Mouse (Mus musculus) hindbrain, embryonic 12.5 days (tissue): ENCODE data around the gene Pknox2. TPM values are rescaled to one million over a fixed set of nuclear protein-coding genes. Genes with fewer than 3 reads are reported as not detected.

Experiments used
- ATAC-seq: fragments of 200-750 bp; cut with Nextera tagmentation; 2 replicates; pipeline ENCODE4 v1.8.0; 2017; ENCODE audit warnings: moderate TSS enrichment; ENCODE audit not compliant: low FRiP score
- H3K27ac ChIP-seq: fragments of 300-500 bp; sonication (generic); 2 replicates; pipeline ENCODE4 v1.5.1; 2016; ENCODE audit warnings: mild to moderate bottlenecking
- H3K27me3 ChIP-seq: fragments of 300-500 bp; sonication (generic); 2 replicates; pipeline ENCODE4 v1.6.1; 2016; ENCODE audit warnings: mild to moderate bottlenecking
- H3K36me3 ChIP-seq: fragments of 300-500 bp; sonication (generic); 2 replicates; pipeline ENCODE4 v1.6.1; 2016; ENCODE audit warnings: mild to moderate bottlenecking
- H3K4me1 ChIP-seq: fragments of 300-500 bp; sonication (generic); 2 replicates; pipeline ENCODE4 v1.6.1; 2016
- H3K4me2 ChIP-seq: fragments of 300-500 bp; sonication (generic); replicated peaks from 2 replicates; pipeline ENCODE4 v1.6.1; 2016; ENCODE audit warnings: mild to moderate bottlenecking
- H3K4me3 ChIP-seq: fragments of 300-500 bp; sonication (generic); 2 replicates; pipeline ENCODE4 v1.5.1; 2016; ENCODE audit warnings: mild to moderate bottlenecking
- H3K9ac ChIP-seq: fragments of 300-500 bp; sonication (generic); 2 replicates; pipeline ENCODE4 v1.6.1; 2016; ENCODE audit warnings: mild to moderate bottlenecking, moderate library complexity
- H3K9me3 ChIP-seq: fragments of 300-500 bp; sonication (generic); replicated peaks from 2 replicates; pipeline ENCODE4 v1.6.1; 2016; ENCODE audit warnings: mild to moderate bottlenecking
- WGBS: fragments of 180-500 bp; shearing (Covaris S2); methylation state at CpG from one replicate; pipeline ENCODE4 v1.1.7; 2016; 5-methylcytosine and 5-hydroxymethylcytosine counted together
- polyA plus RNA-seq: library from polyadenylated mRNA; unstranded; fragments of >200 nt; fragmentation: Nextera tagmentation; extraction: Ambion mirVana; gene quantifications from 2 replicates; pipeline ENCODE4 v1.2.1, GENCODE M21; 2016

Pknox2 gene
- polyA plus RNA-seq, 1 experiment from 2014 or later: 29.6 TPM

DNA sequence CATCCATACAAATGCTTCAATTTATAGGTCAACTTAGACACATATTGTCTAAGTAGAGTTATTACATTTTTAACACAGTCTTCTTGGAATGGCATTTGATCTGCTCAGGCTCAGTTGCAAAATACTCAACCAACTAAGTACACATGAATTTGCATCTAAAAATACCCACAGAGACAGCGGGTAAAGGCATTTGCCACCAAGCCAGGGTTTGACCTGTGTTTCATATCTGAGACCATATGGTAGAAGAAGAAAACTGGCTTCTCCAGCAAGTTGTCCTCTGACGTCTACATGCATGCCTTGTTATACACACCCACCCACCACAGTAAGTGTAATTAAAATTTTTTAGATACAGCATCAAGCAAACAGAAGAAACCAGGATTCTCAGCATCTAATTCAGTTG lies 273.4 kb downstream of the Pknox2 start:
- no peak for ATAC-seq
- 85% methylated on average over 2 of the region's 2 CpGs for WGBS
- H3K4me2 ChIP-seq: no peak overlapping the region
- no peaks in the 10 kb centered on the region for H3K9me3 ChIP-seq
- H3K36me3 ChIP-seq: peaks cover 95% of the 10 kb centered on the region
- no peak overlapping the region for H3K4me3 ChIP-seq
- H3K4me1 ChIP-seq: no peaks in the 10 kb centered on the region
- H3K27ac ChIP-seq: no peak overlapping the region
- H3K9ac ChIP-seq: no peak overlapping the region
- H3K27me3 ChIP-seq: no peaks in the 10 kb centered on the region

DNA sequence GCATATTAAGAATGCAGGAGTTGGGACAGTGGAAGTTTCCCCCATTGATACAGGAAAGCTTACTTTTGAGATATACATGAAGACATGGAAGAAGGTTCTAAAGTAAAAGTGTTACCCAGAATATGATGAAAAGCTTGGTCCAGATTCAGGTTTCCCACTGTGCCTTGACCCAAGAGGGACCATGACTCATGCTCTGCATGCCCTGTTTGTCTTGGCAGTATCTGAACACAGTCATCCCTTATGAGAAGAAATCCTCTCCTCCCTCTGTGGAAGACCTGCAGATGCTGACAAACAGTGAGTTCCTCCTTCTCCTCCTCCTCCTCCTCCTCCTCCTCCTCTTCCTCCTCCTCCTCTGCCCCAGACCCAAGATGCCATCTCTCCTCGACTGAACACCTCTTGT lies 276.9 kb downstream of the Pknox2 start:
- WGBS: 25% methylated on average over 1 of the region's 1 CpGs

DNA sequence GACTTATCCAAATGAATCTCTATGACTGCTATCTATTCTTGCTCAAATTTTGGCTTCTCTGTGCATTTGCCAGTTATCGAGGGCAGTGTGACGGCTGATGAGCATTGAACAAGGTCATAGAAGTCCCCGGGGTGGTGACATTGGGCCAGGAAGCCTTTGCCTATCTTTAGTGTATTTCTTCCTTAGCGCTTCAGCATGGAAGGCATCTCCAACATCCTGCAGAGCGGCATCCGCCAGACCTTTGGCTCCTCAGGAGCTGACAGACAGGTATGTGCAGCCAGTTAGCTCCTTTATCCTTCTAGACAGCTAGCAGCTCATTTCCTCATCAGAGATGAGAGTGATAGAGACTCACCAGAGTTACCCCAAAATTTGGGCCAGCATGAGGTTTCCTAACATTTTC lies 278.5 kb downstream of the Pknox2 start:
- Histone ChIP-seq H3K4me2 (no peak overlapping the region), H3K4me3 (no peak overlapping the region), H3K27ac (no peak overlapping the region), H3K27me3 (no peaks in the 10 kb centered on the region), H3K4me1 (0 out of 2 replicates have a peak, but pooled peaks cover 3% of the 10 kb centered on the region), H3K36me3 (peaks cover 90% of the 10 kb centered on the region), H3K9me3 (no peaks in the 10 kb centered on the region), H3K9ac (no peak overlapping the region)
- ATAC-seq: no peak
- 87% methylated on average over 6 of the region's 6 CpGs for WGBS

More for the DNA sequence above, 276.9 kb downstream of the Pknox2 start:
- no peak for ATAC-seq
- no peak overlapping the region for H3K27ac ChIP-seq
- no peak overlapping the region for H3K4me3 ChIP-seq
- no peaks in the 10 kb centered on the region for H3K9me3 ChIP-seq
- H3K9ac ChIP-seq: no peak overlapping the region
- peaks cover 90% of the 10 kb centered on the region for H3K36me3 ChIP-seq
- no peaks in the 10 kb centered on the region for H3K27me3 ChIP-seq
- H3K4me2 ChIP-seq: no peak overlapping the region
- H3K4me1 ChIP-seq: 0 out of 2 replicates have a peak, but pooled peaks cover 3% of the 10 kb centered on the region

DNA sequence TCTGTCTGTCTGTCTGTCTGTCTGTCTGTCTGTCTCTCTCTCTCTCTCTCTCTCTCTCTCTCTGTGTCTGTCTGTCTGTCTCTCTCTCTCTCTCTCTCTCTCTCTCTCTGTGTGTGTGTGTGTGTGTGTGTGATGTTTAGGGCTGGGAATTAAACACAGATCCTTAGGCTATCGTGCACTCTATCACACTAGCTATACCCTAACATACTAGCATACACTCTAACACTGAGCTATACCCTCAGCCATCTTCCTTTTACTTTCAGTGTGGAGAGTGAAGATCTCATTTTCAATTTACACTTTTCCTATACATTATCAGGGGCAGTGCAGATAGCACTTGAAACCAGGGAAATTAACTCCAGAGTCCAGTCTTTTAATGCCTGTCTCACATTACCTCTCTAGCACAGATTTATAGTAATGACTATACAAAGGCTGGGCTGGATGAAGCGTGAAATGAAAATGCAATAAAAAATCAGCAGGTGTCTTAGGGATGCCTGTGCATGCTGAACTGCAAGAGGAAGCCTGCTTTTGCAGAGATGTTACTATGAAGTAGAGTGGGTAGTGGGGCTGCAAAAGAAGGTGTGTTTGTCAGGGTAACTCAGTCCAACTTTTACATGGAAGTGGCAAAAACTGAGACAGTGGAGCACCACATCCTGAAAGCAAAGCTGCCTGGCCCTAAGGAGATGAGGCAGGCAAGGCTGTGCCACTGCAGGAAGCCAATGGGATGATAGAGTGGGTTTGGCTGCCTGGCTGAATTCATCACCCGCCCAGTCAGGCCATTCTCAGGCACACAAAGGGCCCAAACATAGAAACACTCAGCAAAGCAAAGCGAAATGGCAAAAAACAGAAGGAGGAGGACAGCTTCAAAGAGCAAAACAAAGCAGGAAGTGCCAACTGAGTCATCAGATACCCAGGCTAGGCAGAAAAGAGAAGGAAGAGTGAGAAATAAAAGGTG lies 282.1 kb downstream of the Pknox2 start:
- WGBS: 28% methylated on average over 4 of the region's 4 CpGs
- peaks cover 87% of the 10 kb centered on the region for H3K36me3 ChIP-seq
- no peaks in the 10 kb centered on the region for H3K9me3 ChIP-seq

DNA sequence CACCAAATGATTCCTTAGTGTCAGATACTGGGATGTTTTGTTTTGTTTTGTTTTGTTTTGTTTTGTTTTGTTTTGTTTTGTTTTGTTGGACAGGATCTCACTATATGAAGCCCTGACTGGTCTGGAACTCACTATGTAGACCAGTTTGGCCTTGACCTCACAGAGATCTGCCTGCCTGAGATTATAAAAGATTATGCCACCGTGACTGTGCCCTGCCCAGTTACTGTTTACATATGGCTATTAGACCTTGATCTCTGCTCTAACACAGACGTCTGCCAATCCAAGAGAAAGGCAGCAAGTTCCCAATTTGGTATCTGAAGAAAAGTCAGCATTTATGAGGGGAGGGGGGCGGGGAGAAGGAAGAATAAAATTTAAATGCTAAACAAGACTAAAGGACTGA lies 283.5 kb downstream of the Pknox2 start:
- Histone ChIP-seq H3K9ac (no peak overlapping the region), H3K4me3 (no peak overlapping the region), H3K9me3 (no peaks in the 10 kb centered on the region), H3K27ac (no peak overlapping the region), H3K36me3 (peaks cover 79% of the 10 kb centered on the region), H3K4me1 (0 out of 2 replicates have a peak, but pooled peaks cover 4% of the 10 kb centered on the region), H3K4me2 (no peak overlapping the region), H3K27me3 (no peaks in the 10 kb centered on the region)
- 75% methylated on average over 3 of the region's 3 CpGs for WGBS
- ATAC-seq: no peak

More for the DNA sequence above, 282.1 kb downstream of the Pknox2 start:
- Histone ChIP-seq H3K4me1 (0 out of 2 replicates have a peak, but pooled peaks cover 3% of the 10 kb centered on the region), H3K4me2 (no peak overlapping the region), H3K27ac (peak overlapping the region; percentile 35), H3K9ac (no peak overlapping the region), H3K4me3 (no peak overlapping the region), H3K27me3 (no peaks in the 10 kb centered on the region)
- peak; percentile 52; the same call in 1 of the 2 replicates for ATAC-seq

DNA sequence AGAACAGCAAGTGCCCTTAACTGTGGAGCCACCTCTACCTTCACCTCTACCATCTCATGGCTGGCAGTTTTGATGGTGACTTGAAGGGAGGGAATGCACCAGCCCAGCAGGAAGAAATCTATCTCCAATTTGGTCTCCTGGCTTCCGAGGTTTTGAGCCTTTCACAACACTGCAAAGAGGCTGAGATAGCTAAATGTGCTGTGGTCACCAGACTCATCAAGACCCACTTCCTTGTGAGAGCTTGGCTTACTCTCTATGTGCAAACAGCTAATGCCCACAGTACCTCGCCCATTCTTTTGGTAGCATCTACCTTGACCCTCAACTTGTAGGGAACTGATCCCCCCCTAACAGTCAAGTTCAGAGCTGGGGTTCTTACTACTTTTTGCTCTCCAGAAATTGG lies 284.6 kb downstream of the Pknox2 start:
- Histone ChIP-seq H3K27me3 (no peaks in the 10 kb centered on the region), H3K9ac (no peak overlapping the region), H3K4me2 (no peak overlapping the region), H3K4me3 (no peak overlapping the region), H3K9me3 (no peaks in the 10 kb centered on the region), H3K36me3 (peaks cover 67% of the 10 kb centered on the region), H3K27ac (no peak overlapping the region), H3K4me1 (peaks cover 12% of the 10 kb centered on the region; the same call in 1 of the 2 replicates)
- ATAC-seq: no peak
- 91% methylated on average over 2 of the region's 2 CpGs for WGBS

DNA sequence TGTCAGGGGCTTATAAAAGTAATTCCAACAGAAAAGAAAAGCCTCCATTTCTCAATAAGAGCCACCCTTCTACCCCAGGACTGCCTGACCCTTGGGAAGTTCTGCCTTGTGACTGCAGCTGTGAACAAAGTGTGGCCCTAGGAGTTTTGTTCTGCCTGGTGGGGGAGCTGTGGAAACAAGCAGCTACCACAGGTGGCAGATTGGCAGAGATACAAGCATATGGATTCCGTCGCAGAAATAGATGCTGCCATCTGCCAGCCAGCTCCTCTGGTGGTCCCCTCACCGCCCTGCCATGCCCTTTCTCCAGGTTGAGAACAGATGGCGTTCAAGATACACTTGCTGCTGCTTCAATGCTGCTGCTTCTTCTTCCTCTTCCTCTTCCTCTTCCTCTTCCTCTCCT lies 288.5 kb downstream of the Pknox2 start:
- ATAC-seq: peak; percentile 50
- no peak overlapping the region for H3K4me3 ChIP-seq

DNA sequence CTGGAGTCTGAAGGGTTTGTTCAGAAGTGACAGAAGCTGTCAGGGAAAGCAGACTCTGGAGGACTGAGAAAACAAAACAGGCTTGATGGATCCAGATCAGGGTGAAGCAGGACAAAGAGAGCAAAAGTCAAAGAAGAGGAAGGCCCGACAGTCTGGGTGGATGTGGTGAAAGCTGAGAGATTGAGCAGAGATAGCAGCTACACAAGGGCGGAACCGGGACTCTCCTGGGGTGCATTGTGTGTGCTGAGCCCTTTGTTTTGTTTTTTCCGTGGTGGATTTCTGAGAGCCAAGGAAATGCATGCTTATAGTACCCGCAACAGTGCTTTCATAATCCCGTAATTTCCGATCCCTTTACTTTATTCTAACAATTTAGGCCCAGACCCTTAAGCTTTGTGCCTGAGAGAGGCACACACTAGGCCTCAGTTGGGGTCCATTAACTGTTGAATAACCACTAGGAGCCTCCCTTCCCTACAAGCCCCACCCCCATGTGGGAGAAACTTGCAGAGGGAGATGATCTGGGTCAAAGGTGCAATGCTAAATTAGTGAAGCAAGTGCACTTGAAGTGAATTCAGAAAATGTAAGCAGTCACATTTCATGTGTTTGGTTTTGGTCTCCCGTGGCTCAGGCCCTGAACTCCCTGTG lies 289.6 kb downstream of the Pknox2 start:
- H3K36me3 ChIP-seq: peaks cover 41% of the 10 kb centered on the region
- 10% methylated on average over 8 of the region's 8 CpGs for WGBS
- no peak overlapping the region for H3K4me3 ChIP-seq
- no peaks in the 10 kb centered on the region for H3K9me3 ChIP-seq
- 0 out of 2 replicates have a peak overlapping the region, but pooled peaks have one; percentile 30 for H3K27ac ChIP-seq
- no peak for ATAC-seq
- no peaks in the 10 kb centered on the region for H3K27me3 ChIP-seq
- H3K9ac ChIP-seq: no peak overlapping the region
- H3K4me1 ChIP-seq: peaks cover 17% of the 10 kb centered on the region; the same call in 1 of the 2 replicates
- no peak overlapping the region for H3K4me2 ChIP-seq

More for the DNA sequence above, 288.5 kb downstream of the Pknox2 start:
- Histone ChIP-seq H3K36me3 (peaks cover 47% of the 10 kb centered on the region), H3K27ac (no peak overlapping the region), H3K27me3 (no peaks in the 10 kb centered on the region), H3K4me2 (no peak overlapping the region), H3K9ac (no peak overlapping the region), H3K4me1 (peaks cover 17% of the 10 kb centered on the region; the same call in 1 of the 2 replicates), H3K9me3 (no peaks in the 10 kb centered on the region)
- WGBS: 40% methylated on average over 4 of the region's 4 CpGs

DNA sequence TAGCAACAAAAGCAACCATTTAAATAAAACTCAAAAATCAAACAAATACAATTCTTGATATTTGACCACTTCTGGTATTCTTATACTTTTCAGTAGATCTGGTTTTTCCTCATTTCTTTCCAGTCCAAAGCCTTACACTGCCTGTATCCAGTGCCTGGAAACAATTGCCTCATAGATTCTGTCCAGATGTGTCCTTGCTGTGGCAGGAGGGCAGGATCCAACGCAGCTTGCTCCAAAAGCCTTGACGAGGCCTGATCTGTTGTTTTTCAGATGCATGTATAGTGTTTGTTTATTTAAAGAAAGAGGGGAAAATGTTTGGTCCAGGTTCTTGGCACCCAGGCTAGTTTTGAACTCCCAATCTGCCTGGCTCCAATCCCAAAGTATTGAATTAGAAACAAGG lies 290.9 kb downstream of the Pknox2 start:
- no peak overlapping the region for H3K4me3 ChIP-seq
- no peak for ATAC-seq
- H3K4me1 ChIP-seq: peaks cover 17% of the 10 kb centered on the region; the same call in 1 of the 2 replicates
- H3K9me3 ChIP-seq: no peaks in the 10 kb centered on the region
- no peak overlapping the region for H3K27ac ChIP-seq
- H3K4me2 ChIP-seq: no peak overlapping the region
- peaks cover 42% of the 10 kb centered on the region for H3K36me3 ChIP-seq
- no peak overlapping the region for H3K9ac ChIP-seq
- 65% methylated on average over 2 of the region's 2 CpGs for WGBS
- no peaks in the 10 kb centered on the region for H3K27me3 ChIP-seq

DNA sequence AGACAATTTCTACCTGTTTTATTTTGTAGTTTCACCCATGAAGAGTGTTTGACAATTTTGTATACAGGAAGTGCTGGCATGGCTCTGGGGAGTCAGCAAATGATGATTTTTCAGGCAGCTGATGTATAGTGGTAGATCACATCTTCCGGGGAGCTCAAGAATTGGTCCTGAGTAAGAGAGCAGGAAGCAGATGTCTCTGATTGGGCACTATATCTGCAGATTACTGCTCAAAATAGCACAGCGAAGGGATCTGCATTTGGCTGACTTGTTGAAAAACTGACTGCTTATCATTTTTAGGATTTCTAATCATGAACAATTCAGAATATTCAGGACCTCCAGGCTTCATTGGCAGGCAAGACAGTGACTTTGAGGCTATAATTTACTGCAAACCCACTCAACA lies 295.0 kb downstream of the Pknox2 start:
- H3K4me1 ChIP-seq: 0 out of 2 replicates have a peak, but pooled peaks cover 4% of the 10 kb centered on the region
- no peak overlapping the region for H3K9ac ChIP-seq
- no peak for ATAC-seq
- H3K4me2 ChIP-seq: no peak overlapping the region
- H3K27me3 ChIP-seq: no peaks in the 10 kb centered on the region
- H3K9me3 ChIP-seq: no peaks in the 10 kb centered on the region
- no peak overlapping the region for H3K4me3 ChIP-seq
- WGBS: 93% methylated on average over 2 of the region's 2 CpGs
- H3K27ac ChIP-seq: no peak overlapping the region
- H3K36me3 ChIP-seq: peaks cover 58% of the 10 kb centered on the region

DNA sequence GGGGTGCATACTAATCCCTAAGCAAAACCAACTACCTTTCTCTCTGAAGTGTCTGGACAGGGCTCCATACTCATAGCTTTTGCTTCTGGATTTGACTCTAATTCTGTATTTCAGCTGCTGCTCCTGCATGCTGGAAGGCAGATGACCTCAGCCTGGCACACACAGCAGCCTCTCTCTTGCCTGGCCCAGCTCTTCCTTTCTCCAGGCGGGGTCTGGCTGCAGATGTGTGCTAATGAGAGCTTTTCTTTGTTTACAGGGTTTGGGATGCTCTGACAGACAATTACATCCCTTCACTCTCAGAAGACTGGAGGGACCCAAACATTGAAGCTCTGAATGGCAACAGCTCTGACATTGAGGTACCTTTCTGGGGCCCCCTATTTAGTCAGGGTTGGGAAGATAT lies 297.1 kb downstream of the Pknox2 start:
- Histone ChIP-seq H3K4me3 (no peak overlapping the region), H3K27ac (no peak overlapping the region), H3K27me3 (no peaks in the 10 kb centered on the region), H3K36me3 (peaks cover 69% of the 10 kb centered on the region), H3K9ac (no peak overlapping the region), H3K9me3 (no peaks in the 10 kb centered on the region), H3K4me2 (no peak overlapping the region), H3K4me1 (no peaks in the 10 kb centered on the region)
- ATAC-seq: no peak
- 59% methylated on average over 1 of the region's 1 CpGs for WGBS

DNA sequence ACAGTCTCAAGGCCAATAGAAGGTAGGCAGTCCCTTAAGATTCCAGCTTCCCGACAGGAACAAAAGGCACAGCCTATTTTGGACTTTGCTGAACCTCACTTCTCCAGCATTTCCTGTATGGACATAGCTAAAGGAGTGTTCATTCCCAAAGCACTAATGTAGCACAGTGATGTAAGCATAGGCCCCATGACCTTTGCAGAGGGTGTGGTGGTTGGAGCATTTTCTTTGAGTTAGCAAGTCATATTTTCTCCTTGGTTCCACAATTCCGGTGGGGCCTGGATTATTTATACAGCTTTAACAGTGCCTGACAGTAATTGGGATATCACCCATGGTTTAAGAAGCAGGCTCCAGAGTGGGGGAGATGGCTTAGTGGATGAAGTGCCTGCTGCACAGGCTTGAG lies 298.5 kb downstream of the Pknox2 start:
- H3K27me3 ChIP-seq: no peaks in the 10 kb centered on the region
- no peak for ATAC-seq
- no peak overlapping the region for H3K9ac ChIP-seq
- 77% methylated on average over 2 of the region's 2 CpGs for WGBS
- H3K4me2 ChIP-seq: no peak overlapping the region
- no peaks in the 10 kb centered on the region for H3K9me3 ChIP-seq
- H3K4me1 ChIP-seq: no peaks in the 10 kb centered on the region
- no peak overlapping the region for H3K27ac ChIP-seq
- H3K4me3 ChIP-seq: no peak overlapping the region
- peaks cover 82% of the 10 kb centered on the region for H3K36me3 ChIP-seq
